Mouse (Mus musculus): ENCODE measurements at regions not wholly inside any gene's neighbourhood (a gene's known extent, or its start where the extent isn't known, plus 50 kb on each side); places are given as distances from the start of the nearest gene placed in this dataset.
A peak's percentile ranks its signal among the peaks of the same experiment; 100 is the strongest.

DNA sequence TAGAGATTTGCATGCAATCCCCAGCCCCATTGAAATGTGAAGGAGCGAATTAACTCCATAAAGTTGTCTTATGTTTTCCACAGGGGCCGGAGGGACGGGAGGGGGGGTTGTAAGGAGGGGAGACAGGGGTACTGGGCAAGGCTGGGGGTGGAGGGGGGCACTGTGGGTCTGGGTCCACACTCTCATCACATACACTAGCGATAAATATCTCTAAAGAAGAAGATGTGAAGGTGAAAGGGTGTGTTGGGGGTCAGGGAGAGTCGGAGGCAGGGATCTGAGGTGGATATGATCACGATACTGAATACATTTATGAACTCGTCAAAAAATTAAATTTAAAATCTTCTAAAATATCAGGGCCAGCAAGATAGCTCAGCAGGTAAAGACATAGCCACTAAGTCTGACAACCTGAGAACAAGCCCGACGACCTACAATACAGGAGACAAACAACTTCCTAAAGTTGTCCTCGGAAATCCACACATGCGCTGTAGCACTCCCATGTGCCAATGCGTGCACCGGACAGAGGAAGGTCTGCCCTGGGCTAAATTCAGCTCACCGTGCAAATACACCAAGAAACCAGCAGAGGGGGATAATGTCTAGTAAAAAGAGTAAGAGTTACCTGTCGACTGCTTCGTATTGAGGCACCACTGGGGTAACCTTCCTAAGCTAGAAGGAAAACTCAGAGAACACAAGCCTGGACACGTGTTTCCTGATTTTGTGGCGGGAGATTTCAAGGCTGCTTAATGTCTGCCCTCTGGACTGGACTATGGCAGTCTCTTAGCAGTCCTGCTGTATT is 85.6 kb upstream of the Nt5e start:
- Histone ChIP-seq H3K4me2 (replicated peaks; ENCODE audit: low read depth) (peak overlapping the region; percentile 65), H3K9me3 (ENCODE audit: control insufficient read depth) (no peaks in the 10 kb centered on the region), H3K4me3 (ENCODE audit: low read depth, low read length) (peak overlapping the region; percentile 31), H3K9ac (ENCODE audit: low read depth, low read length) (no peak overlapping the region), H3K4me1 (replicated peaks; ENCODE audit: control insufficient read depth, insufficient read depth, low read length) (no peaks in the 10 kb centered on the region), H3K27me3 (replicated peaks; ENCODE audit: control insufficient read depth, insufficient read depth, low read length) (no peaks in the 10 kb centered on the region), H3K27ac (ENCODE audit: low read depth, low read length) (no peak overlapping the region), H3K36me3 (ENCODE audit: control insufficient read depth, insufficient read depth) (no peaks in the 10 kb centered on the region)
- TF ChIP-seq CTCF (IDR thresholded peaks at IDR 0.05; ENCODE audit: low read depth): peak; percentile 85
- WGBS: 4% methylated on average over 18 of the region's 18 CpGs
- peak; percentile 98 for ATAC-seq

DNA sequence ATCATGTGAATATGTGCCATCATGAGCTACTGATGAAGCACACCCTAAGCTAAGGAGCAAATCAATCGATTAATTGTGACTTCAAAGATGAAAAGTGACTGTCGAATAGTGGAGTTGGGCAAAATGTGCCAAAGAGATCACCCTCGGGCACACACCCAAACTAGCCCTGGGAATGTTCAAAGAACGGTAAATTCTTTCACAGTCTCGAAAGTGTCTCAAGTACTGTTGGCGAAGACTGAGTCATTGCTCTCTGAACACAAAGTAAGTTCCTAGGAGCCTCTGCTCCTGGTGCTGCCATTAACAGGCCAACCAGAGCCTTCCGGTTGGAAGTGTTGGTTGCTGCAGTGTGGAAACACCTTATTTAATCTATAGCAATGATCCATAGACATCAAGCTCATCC is 84.5 kb upstream of the Nt5e start:
- 87% methylated on average over 7 of the region's 7 CpGs for WGBS
- Histone ChIP-seq H3K9ac (ENCODE audit: low read depth, low read length) (no peak overlapping the region), H3K27me3 (replicated peaks; ENCODE audit: control insufficient read depth, insufficient read depth, low read length) (no peaks in the 10 kb centered on the region), H3K4me1 (replicated peaks; ENCODE audit: control insufficient read depth, insufficient read depth, low read length) (no peaks in the 10 kb centered on the region), H3K4me3 (ENCODE audit: low read depth, low read length) (no peak overlapping the region), H3K27ac (ENCODE audit: low read depth, low read length) (no peak overlapping the region), H3K36me3 (ENCODE audit: control insufficient read depth, insufficient read depth) (no peaks in the 10 kb centered on the region), H3K4me2 (replicated peaks; ENCODE audit: low read depth) (no peak overlapping the region), H3K9me3 (ENCODE audit: control insufficient read depth) (no peaks in the 10 kb centered on the region)
- TF ChIP-seq CTCF (IDR thresholded peaks at IDR 0.05; ENCODE audit: low read depth): no peak
- no peak for ATAC-seq

GRCm38 (mm10) chr9:88244492-88244891 is 82.5 kb upstream of the Nt5e start:
- WGBS: 56% methylated on average over 3 of the region's 3 CpGs
- no peak for ATAC-seq
- TF ChIP-seq CTCF (IDR thresholded peaks at IDR 0.05; ENCODE audit: low read depth): no peak

DNA sequence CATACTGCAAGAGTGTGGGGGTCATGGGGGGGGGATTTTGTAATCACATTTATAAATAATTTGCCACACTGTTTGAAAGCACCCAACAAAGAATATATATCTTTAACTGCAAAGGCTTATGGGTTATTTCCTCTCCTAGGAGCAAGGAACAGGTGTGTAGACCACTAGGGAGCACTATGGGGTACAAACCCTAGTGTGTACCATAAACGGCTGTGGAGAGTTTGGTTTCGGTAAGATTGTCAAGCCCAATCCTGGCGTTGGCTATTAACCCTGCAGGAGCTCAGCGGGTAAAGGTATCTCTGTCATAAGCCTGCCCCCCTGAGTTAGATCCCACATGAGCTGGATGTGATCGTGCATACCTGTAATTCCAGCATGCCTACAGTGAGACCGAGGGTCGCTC is 71.0 kb upstream of the Nt5e start:
- Histone ChIP-seq H3K27me3 (replicated peaks; ENCODE audit: control insufficient read depth, insufficient read depth, low read length) (no peaks in the 10 kb centered on the region), H3K36me3 (ENCODE audit: control insufficient read depth, insufficient read depth) (no peaks in the 10 kb centered on the region), H3K4me3 (ENCODE audit: low read depth, low read length) (no peak overlapping the region), H3K9me3 (ENCODE audit: control insufficient read depth) (no peaks in the 10 kb centered on the region), H3K9ac (ENCODE audit: low read depth, low read length) (no peak overlapping the region), H3K4me2 (replicated peaks; ENCODE audit: low read depth) (no peak overlapping the region), H3K27ac (ENCODE audit: low read depth, low read length) (no peak overlapping the region), H3K4me1 (replicated peaks; ENCODE audit: control insufficient read depth, insufficient read depth, low read length) (no peaks in the 10 kb centered on the region; the same call in 1 of the 2 replicates)
- no peak for ATAC-seq
- 73% methylated on average over 7 of the region's 7 CpGs for WGBS
- TF ChIP-seq CTCF (IDR thresholded peaks at IDR 0.05; ENCODE audit: low read depth): no peak; the same call in 1 of the 2 replicates

More at GRCm38 (mm10) chr9:88244492-88244891, 82.5 kb upstream of the Nt5e start:
- no peaks in the 10 kb centered on the region for H3K27me3 ChIP-seq (replicated peaks; ENCODE audit: control insufficient read depth, insufficient read depth, low read length)
- no peak overlapping the region for H3K9ac ChIP-seq (ENCODE audit: low read depth, low read length)
- H3K4me2 ChIP-seq (replicated peaks; ENCODE audit: low read depth): no peak overlapping the region
- H3K27ac ChIP-seq (ENCODE audit: low read depth, low read length): no peak overlapping the region
- H3K36me3 ChIP-seq (ENCODE audit: control insufficient read depth, insufficient read depth): no peaks in the 10 kb centered on the region
- no peaks in the 10 kb centered on the region for H3K4me1 ChIP-seq (replicated peaks; ENCODE audit: control insufficient read depth, insufficient read depth, low read length)
- H3K4me3 ChIP-seq (ENCODE audit: low read depth, low read length): no peak overlapping the region
- no peaks in the 10 kb centered on the region for H3K9me3 ChIP-seq (ENCODE audit: control insufficient read depth)

DNA sequence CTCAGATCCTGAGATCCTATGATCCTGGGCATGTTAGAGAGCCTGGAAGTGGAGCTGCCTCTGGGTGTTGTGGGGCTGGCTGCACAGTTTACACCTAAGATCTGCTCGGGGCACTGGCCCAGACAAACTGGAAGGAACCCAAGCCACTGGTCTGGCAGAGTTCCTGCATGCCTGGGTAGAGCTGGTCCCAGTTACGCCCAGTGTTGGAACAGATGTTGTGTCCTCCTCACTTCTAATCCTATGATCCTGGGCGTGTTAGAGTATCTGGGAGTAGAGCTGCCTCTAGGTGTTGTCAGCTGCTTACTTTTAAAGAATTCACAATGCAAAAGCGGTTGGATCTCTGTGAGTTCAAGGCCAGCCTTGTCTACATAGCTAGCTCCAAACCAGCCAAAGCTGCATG is 67.4 kb upstream of the Nt5e start:
- Histone ChIP-seq H3K27me3 (replicated peaks; ENCODE audit: control insufficient read depth, insufficient read depth, low read length) (no peaks in the 10 kb centered on the region), H3K9me3 (ENCODE audit: control insufficient read depth) (no peaks in the 10 kb centered on the region), H3K9ac (ENCODE audit: low read depth, low read length) (no peak overlapping the region), H3K4me3 (ENCODE audit: low read depth, low read length) (no peak overlapping the region), H3K4me1 (replicated peaks; ENCODE audit: control insufficient read depth, insufficient read depth, low read length) (no peaks in the 10 kb centered on the region; the same call in 1 of the 2 replicates), H3K4me2 (replicated peaks; ENCODE audit: low read depth) (no peak overlapping the region), H3K27ac (ENCODE audit: low read depth, low read length) (no peak overlapping the region), H3K36me3 (ENCODE audit: control insufficient read depth, insufficient read depth) (no peaks in the 10 kb centered on the region)
- ATAC-seq: peak; percentile 55
- 69% methylated on average over 4 of the region's 4 CpGs for WGBS
- no peak for TF ChIP-seq CTCF (IDR thresholded peaks at IDR 0.05; ENCODE audit: low read depth)

GRCm38 (mm10) chr9:88260072-88260635 is 66.8 kb upstream of the Nt5e start:
- no peak overlapping the region for H3K4me3 ChIP-seq (ENCODE audit: low read depth, low read length)

More at GRCm38 (mm10) chr9:88260072-88260635, 66.8 kb upstream of the Nt5e start:
- H3K4me1 ChIP-seq (replicated peaks; ENCODE audit: control insufficient read depth, insufficient read depth, low read length): no peaks in the 10 kb centered on the region; the same call in 1 of the 2 replicates
- no peak overlapping the region for H3K27ac ChIP-seq (ENCODE audit: low read depth, low read length)
- H3K9me3 ChIP-seq (ENCODE audit: control insufficient read depth): no peaks in the 10 kb centered on the region
- H3K36me3 ChIP-seq (ENCODE audit: control insufficient read depth, insufficient read depth): no peaks in the 10 kb centered on the region
- no peak for TF ChIP-seq CTCF (IDR thresholded peaks at IDR 0.05; ENCODE audit: low read depth)
- H3K27me3 ChIP-seq (replicated peaks; ENCODE audit: control insufficient read depth, insufficient read depth, low read length): no peaks in the 10 kb centered on the region
- 40% methylated on average over 2 of the region's 2 CpGs for WGBS
- no peak overlapping the region for H3K9ac ChIP-seq (ENCODE audit: low read depth, low read length)
- H3K4me2 ChIP-seq (replicated peaks; ENCODE audit: low read depth): no peak overlapping the region
- ATAC-seq: peak; percentile 97
